Comparison of ENCODE assay signal across 10 mouse cellular contexts in genomic region chr12:82586592-82586991, GRCm38 (mm10). TPM values are rescaled to one million over a fixed set of nuclear protein-coding genes. Genes with fewer than 3 reads are reported as not detected.
DNase-seq lines count a peak whose midpoint lies in the region; ATAC-seq lines count a peak whose summit lies in the region.
"Had no signal": no experiment of that assay in that cellular context is flagged by ENCODE, and none has a peak within 500 bp of the region (broad histone marks: within the 10 kb centered on the region; RNA-seq: fewer than 3 reads in every experiment).

No protein-coding gene starts in this region.

- H3K4me1 ChIP-seq in kidney, embryonic 16.5 days (ENCODE audit: insufficient read depth, low read length): peaks cover 26% of the 10 kb centered on the region
- H3K4me1 ChIP-seq in forebrain, embryonic 10.5 days: peaks cover 13% of the 10 kb centered on the region
- H3K4me1 ChIP-seq: liver, embryonic 13.5 days had no signal

- H3K4me3 ChIP-seq in kidney, embryonic 16.5 days (ENCODE audit: low read length): no peak overlapping the region
- H3K4me3 ChIP-seq in forebrain, embryonic 10.5 days: no peak overlapping the region
- H3K4me3 ChIP-seq: liver, embryonic 13.5 days had no signal

- no peaks in the 10 kb centered on the region for H3K36me3 ChIP-seq in kidney, embryonic 16.5 days (ENCODE audit: insufficient read depth, low read length)
- H3K36me3 ChIP-seq in forebrain, embryonic 10.5 days (replicated peaks): no peaks in the 10 kb centered on the region
- H3K36me3 ChIP-seq: liver, embryonic 13.5 days had no signal

- 0 out of 2 replicates have a peak overlapping the region, but pooled peaks have one; percentile 4 for H3K27ac ChIP-seq in kidney, embryonic 16.5 days (ENCODE audit: low read length)
- H3K27ac ChIP-seq in forebrain, embryonic 10.5 days: no peak overlapping the region
- H3K27ac ChIP-seq: liver, embryonic 13.5 days had no signal

- H3K9me3 ChIP-seq in kidney, embryonic 16.5 days (ENCODE audit: low read length): no peaks in the 10 kb centered on the region
- no peaks in the 10 kb centered on the region for H3K9me3 ChIP-seq in forebrain, embryonic 10.5 days
- H3K9me3 ChIP-seq: liver, embryonic 13.5 days had no signal

- no peaks in the 10 kb centered on the region for H3K27me3 ChIP-seq in kidney, embryonic 16.5 days (ENCODE audit: insufficient read depth, low read length)
- H3K27me3 ChIP-seq in forebrain, embryonic 10.5 days (ENCODE audit: poor library complexity, severe bottlenecking): no peaks in the 10 kb centered on the region
- H3K27me3 ChIP-seq: liver, embryonic 13.5 days had no signal

- DNase-seq in cerebellum, postnatal 14 days: peak; percentile 34 to 57
- DNase-seq in cerebellum, adult 11-12 months: no peak
- DNase-seq in kidney, adult 11 months: no peak
- peak; percentile 15 for DNase-seq in ovary, postnatal 36 days (ENCODE audit: low spot score)
- DNase-seq in ovary, adult 18-20 months (ENCODE audit: low spot score): no peak
- DNase-seq in retina, embryonic 14.5 days (ENCODE audit: low spot score): peak; percentile 68
- DNase-seq in forebrain, embryonic 10.5 days (ENCODE audit: extremely low spot score, low spot score): no peak
- DNase-seq: cerebellum, adult 9-11 months; liver, embryonic 13.5 days had no signal

- no peak overlapping the region for H3K4me2 ChIP-seq in kidney, embryonic 16.5 days (replicated peaks; ENCODE audit: low read depth, low read length)
- H3K4me2 ChIP-seq: liver, embryonic 13.5 days had no signal

- 32% methylated on average over 7 of the region's 7 CpGs for WGBS in kidney, embryonic 16.5 days
- 43% methylated on average over 7 of the region's 7 CpGs for WGBS in forebrain, embryonic 10.5 days

- H3K9ac ChIP-seq in kidney, embryonic 16.5 days (replicated peaks; ENCODE audit: low read length): no peak overlapping the region
- H3K9ac ChIP-seq: liver, embryonic 13.5 days had no signal

- ATAC-seq in kidney, embryonic 16.5 days (ENCODE audit: low FRiP score, low TSS enrichment): peak; percentile 39; the same call in 1 of the 2 replicates

RNA-seq across cellular contexts. Expression of gene Rgs6, which starts 1.5 kb away (rescaled TPM):
- polyA plus RNA-seq in kidney, embryonic 16.5 days (2015; fragmentation: Nextera tagmentation; extraction: Ambion mirVana): 2.6 and 2.7 TPM in 2 replicates
- 0.26 and 0.60 TPM in 2 replicates for polyA plus RNA-seq in forebrain, embryonic 10.5 days (2016; fragmentation: Nextera tagmentation; extraction: Ambion mirVana)

Comparison
In these comparisons a context has a peak if more than half of its experiments do, and no peak if none do; other contexts are left out.
1. DNase-seq: peak in cerebellum, postnatal 14 days (2 of 2), ovary, postnatal 36 days (single experiment) and retina, embryonic 14.5 days (single experiment); none in cerebellum, adult 11-12 months (single experiment), kidney, adult 11 months (single experiment), ovary, adult 18-20 months (single experiment) and forebrain, embryonic 10.5 days (single experiment).